ENCODE assay signal across 8 mouse cellular contexts in the genomic region with DNA sequence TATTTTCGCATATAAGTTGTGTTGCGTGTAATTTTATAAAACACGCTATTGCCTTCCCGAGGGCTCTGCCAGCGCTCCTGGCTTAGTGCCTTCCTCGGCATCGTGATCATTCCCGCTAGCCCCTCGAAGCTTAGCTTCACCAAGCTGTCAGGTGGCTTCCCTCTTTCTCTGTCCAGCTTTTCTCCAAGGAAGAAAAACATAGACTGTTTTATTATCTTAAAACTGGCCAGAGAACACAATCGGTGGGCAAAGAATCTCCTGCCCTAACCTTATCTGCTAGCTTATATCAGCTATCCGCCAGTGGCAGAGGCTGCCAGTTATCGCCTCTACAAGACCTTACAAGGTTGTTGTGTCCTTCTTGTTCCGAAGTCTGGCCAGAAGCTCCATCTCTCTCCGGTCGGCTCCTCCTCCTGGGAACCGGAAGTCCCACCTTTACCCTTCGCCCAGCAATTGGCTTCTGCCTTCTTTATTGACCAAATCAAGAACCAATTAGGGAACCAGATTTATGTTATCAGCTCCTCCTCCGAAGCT. TPM values are rescaled to one million over a fixed set of nuclear protein-coding genes. Genes with fewer than 3 reads are reported as not detected.
A peak's percentile ranks its signal among the peaks of the same experiment; 100 is the strongest.
DNase-seq lines count a peak whose midpoint lies in the region; ATAC-seq and TF ChIP-seq lines count a peak whose summit lies in the region.

No protein-coding gene starts in this region.

- peak overlapping the region; percentile 78 for H3K4me2 ChIP-seq in lung, postnatal 0 days (replicated peaks; ENCODE audit: low read depth, low read length)

- TF ChIP-seq CTCF in MEL (IDR thresholded peaks at IDR 0.05 in 2 of 3, conservative IDR thresholded peaks at IDR 0.05 in 1 of 3; ENCODE audit: control insufficient read depth in 1 of 3, insufficient read depth in 1 of 3, low read depth in 2 of 3, low read length in 3 of 3, poor library complexity in 1 of 3, severe bottlenecking in 1 of 3) = no peak
- no peak for TF ChIP-seq CTCF in cerebellum, adult 2 months (IDR thresholded peaks at IDR 0.05; ENCODE audit: borderline replicate concordance, insufficient read depth, low read depth, low read length)
- TF ChIP-seq CTCF in lung, postnatal 0 days (IDR thresholded peaks at IDR 0.05) = no peak

- peak; percentile 99 for DNase-seq in MEL (ENCODE audit: low read depth, low spot score)
- DNase-seq in cerebellum, adult 2 months = peak; percentile 89 to 94
- peak; percentile 86 for DNase-seq in forelimb bud, embryonic 11.5 days (ENCODE audit: low read depth, low spot score)
- peak; percentile 93 for DNase-seq in layer of hippocampus, adult 9-11 months
- peak; percentile 96 for DNase-seq in lung, postnatal 0 days (ENCODE audit: low spot score)
- DNase-seq in ovary, postnatal 14 days (ENCODE audit: low spot score) = peak; percentile 68
- DNase-seq in thymus, postnatal 14 days = peak; percentile 88

- ATAC-seq in hematopoietic stem cell, adult 5-6 weeks (replicated peaks in 1 of 2; ENCODE audit: insufficient read depth in 1 of 2, low FRiP score in 2 of 2, low TSS enrichment in 1 of 2, low read depth in 1 of 2, poor library complexity in 2 of 2, severe bottlenecking in 2 of 2) = peak; percentile 46 to 68
- ATAC-seq in lung, postnatal 0 days = peak; percentile 76

- H3K79me2 ChIP-seq in MEL (ENCODE audit: control insufficient read depth, insufficient read depth, low read length, poor library complexity) = peaks cover 24% of the 10 kb centered on the region

- no peaks in the 10 kb centered on the region for H3K27me3 ChIP-seq in MEL (ENCODE audit: control insufficient read depth in 1 of 2, insufficient read depth in 2 of 2, low read length in 2 of 2)
- H3K27me3 ChIP-seq in cerebellum, adult 2 months (ENCODE audit: control insufficient read depth, insufficient read depth, low read length) = no peaks in the 10 kb centered on the region
- no peaks in the 10 kb centered on the region for H3K27me3 ChIP-seq in lung, postnatal 0 days (replicated peaks; ENCODE audit: insufficient read depth, low read length)

- peak; percentile 65 to 87 for TF ChIP-seq EP300 in MEL (IDR thresholded peaks at IDR 0.05; ENCODE audit: low read depth in 1 of 2, low read length in 2 of 2)
- TF ChIP-seq EP300 in lung, postnatal 0 days (IDR thresholded peaks at IDR 0.05) = 0 out of 2 replicates have a peak, but pooled peaks have one; percentile 9

- H3K9ac ChIP-seq in MEL (ENCODE audit: control insufficient read depth, low read depth, low read length, poor library complexity, severe bottlenecking) = peak overlapping the region; percentile 71
- H3K9ac ChIP-seq in lung, postnatal 0 days (replicated peaks; ENCODE audit: low read depth) = peak overlapping the region; percentile 40

- H3K4me3 ChIP-seq in MEL (ENCODE audit: control insufficient read depth in 1 of 2, insufficient read depth in 1 of 2, low read depth in 2 of 2, low read length in 2 of 2) = peak overlapping the region; percentile 52 to 54
- H3K4me3 ChIP-seq in cerebellum, adult 2 months (replicated peaks; ENCODE audit: insufficient read depth, low read depth, low read length) = peak overlapping the region; percentile 71
- peak overlapping the region; percentile 51 for H3K4me3 ChIP-seq in lung, postnatal 0 days (ENCODE audit: low read depth, low read length)

- H3K4me1 ChIP-seq in MEL (ENCODE audit: control insufficient read depth in 1 of 2, insufficient read depth in 2 of 2, low read length in 2 of 2) = peaks cover 2 to 18% of the 10 kb centered on the region in 2 experiments
- peaks cover 2% of the 10 kb centered on the region; the same call in 1 of the 2 replicates for H3K4me1 ChIP-seq in cerebellum, adult 2 months (ENCODE audit: control insufficient read depth, insufficient read depth, low read length)
- peaks cover 5% of the 10 kb centered on the region; the same call in 1 of the 2 replicates for H3K4me1 ChIP-seq in lung, postnatal 0 days (ENCODE audit: insufficient read depth, low read depth, low read length)

- H3K36me3 ChIP-seq in MEL (ENCODE audit: control insufficient read depth in 1 of 2, insufficient read depth in 2 of 2, low read length in 2 of 2) = peaks cover 0 to 19% of the 10 kb centered on the region in 2 experiments; a peak in 2 of 4 replicates
- no peaks in the 10 kb centered on the region for H3K36me3 ChIP-seq in lung, postnatal 0 days (ENCODE audit: insufficient read depth, low read length)

- no peaks in the 10 kb centered on the region for H3K9me3 ChIP-seq in MEL (replicated peaks; ENCODE audit: insufficient read depth, low read length)
- H3K9me3 ChIP-seq in lung, postnatal 0 days (ENCODE audit: low read length) = no peaks in the 10 kb centered on the region

- 1% methylated on average over 18 of the region's 18 CpGs for WGBS in cerebellum, adult 2 months
- WGBS in lung, postnatal 0 days = 3% methylated on average over 18 of the region's 18 CpGs

- H3K27ac ChIP-seq in MEL (ENCODE audit: control insufficient read depth, low read depth, low read length) = peak overlapping the region; percentile 95
- peak overlapping the region; percentile 63 for H3K27ac ChIP-seq in cerebellum, adult 2 months (ENCODE audit: insufficient read depth, low read length)
- peak overlapping the region; percentile 76 for H3K27ac ChIP-seq in lung, postnatal 0 days (ENCODE audit: low read length)

- TF ChIP-seq POLR2A in MEL (IDR thresholded peaks at IDR 0.05; ENCODE audit: control insufficient read depth in 1 of 2, insufficient read depth in 1 of 2, low read depth in 1 of 2, low read length in 2 of 2, poor library complexity in 1 of 2) = peak; percentile 62 to 95; a peak in 3 of 4 replicates
- TF ChIP-seq POLR2A in cerebellum, adult 2 months (IDR thresholded peaks at IDR 0.05; ENCODE audit: borderline replicate concordance, insufficient read depth, low read length) = peak; percentile 99; the same call in 1 of the 2 replicates

- no peak for TF ChIP-seq RAD21 in MEL (IDR thresholded peaks at IDR 0.05; ENCODE audit: low read depth, low read length)

TF ChIP-seq in MEL, 35 proteins besides CTCF, POLR2A, EP300 and RAD21 (continues in another document):
- TF ChIP-seq USF1 (IDR thresholded peaks at IDR 0.05; ENCODE audit: low read depth, low read length) (peak; percentile 50; the same call in 1 of the 2 replicates), KAT2A (conservative IDR thresholded peaks at IDR 0.05; ENCODE audit: low read depth, low read length) (no peak), POLR2AphosphoS2 (IDR thresholded peaks at IDR 0.05; ENCODE audit: low read length) (peak; percentile 88), MYC (IDR thresholded peaks at IDR 0.05; ENCODE audit: low read depth, low read length) (no peak), HCFC1 (IDR thresholded peaks at IDR 0.05; ENCODE audit: low read depth, low read length) (peak; percentile 75), TBP (IDR thresholded peaks at IDR 0.05; ENCODE audit: low read depth, low read length) (peak; percentile 92), CHD2 (IDR thresholded peaks at IDR 0.05; ENCODE audit: low read length) (no peak; the same call in 1 of the 2 replicates), ZNF384 (IDR thresholded peaks at IDR 0.05; ENCODE audit: low read depth, low read length) (peak; percentile 1; the same call in 1 of the 2 replicates), BHLHE40 (IDR thresholded peaks at IDR 0.05; ENCODE audit: borderline replicate concordance, low read depth, low read length) (peak; percentile 48; the same call in 1 of the 2 replicates), JUND (IDR thresholded peaks at IDR 0.05; ENCODE audit: low read depth, low read length) (no peak), MEF2A (IDR thresholded peaks at IDR 0.05; ENCODE audit: extremely low read depth, insufficient replicate concordance, low read depth, low read length, poor library complexity, severe bottlenecking) (no peak), MYB (IDR thresholded peaks at IDR 0.05; ENCODE audit: low read depth, low read length) (peak; percentile 59), GATA1 (IDR thresholded peaks at IDR 0.05; ENCODE audit: low read depth, low read length) (peak; percentile 88)

RNA-seq across cellular contexts. Expression of a gene that starts 3.6 kb away (rescaled TPM):
- 16.0 and 19.5 TPM in 2 replicates for total RNA-seq in MEL (2012; rRNA removed)
- 10 to 100 TPM in 1 of 2 experiments, not detected in 1; 59.1 TPM for polyA plus RNA-seq in MEL (2012; ENCODE audit: insufficient read depth in 1 of 2, insufficient read length in 2 of 2, low read depth in 1 of 2, low replicate concordance in 2 of 2, missing spikeins in 1 of 2)
- 44.1 and 46.3 TPM in 2 replicates for polyA plus RNA-seq in cerebellum, adult 2 months (2012; rRNA removed)
- 21.9 and 40.1 TPM in 2 replicates for total RNA-seq in hematopoietic stem cell, adult 5-6 weeks (2017)
- polyA plus RNA-seq in lung, postnatal 0 days (2015; fragmentation: Nextera tagmentation; extraction: Ambion mirVana) = 12.2 and 12.3 TPM in 2 replicates

RNA-seq across cellular contexts. Expression of a gene that starts 3.9 kb away (rescaled TPM):
- 124 and 130 TPM in 2 replicates for total RNA-seq in MEL (2012; rRNA removed)
- polyA plus RNA-seq in MEL (2012; ENCODE audit: insufficient read depth in 1 of 2, insufficient read length in 2 of 2, low read depth in 1 of 2, low replicate concordance in 2 of 2, missing spikeins in 1 of 2) = 100 to 1,000 TPM in 1 of 2 experiments, 10 to 100 TPM in 1; 63.5 to 149 TPM
- polyA plus RNA-seq in cerebellum, adult 2 months (2012; rRNA removed) = 23.1 and 23.2 TPM in 2 replicates
- 34.5 and 39.2 TPM in 2 replicates for total RNA-seq in hematopoietic stem cell, adult 5-6 weeks (2017)
- 7.0 and 9.0 TPM in 2 replicates for polyA plus RNA-seq in lung, postnatal 0 days (2015; fragmentation: Nextera tagmentation; extraction: Ambion mirVana)

RNA-seq across cellular contexts. Expression of a gene that starts 33.3 kb away (rescaled TPM):
- total RNA-seq in MEL (2012; rRNA removed) = 120 and 124 TPM in 2 replicates
- 100 to 1,000 TPM; 159 to 170 TPM for polyA plus RNA-seq in MEL (2012; ENCODE audit: insufficient read depth in 1 of 2, insufficient read length in 2 of 2, low read depth in 1 of 2, low replicate concordance in 2 of 2, missing spikeins in 1 of 2)
- polyA plus RNA-seq in cerebellum, adult 2 months (2012; rRNA removed) = 0.51 and 0.55 TPM in 2 replicates
- 56.2 and 69.2 TPM in 2 replicates for total RNA-seq in hematopoietic stem cell, adult 5-6 weeks (2017)
- polyA plus RNA-seq in lung, postnatal 0 days (2015; fragmentation: Nextera tagmentation; extraction: Ambion mirVana) = 6.5 and 9.1 TPM in 2 replicates

RNA-seq across cellular contexts. Expression of a gene that starts 37.2 kb away (rescaled TPM):
- total RNA-seq in MEL (2012; rRNA removed) = 182 and 207 TPM in 2 replicates
- polyA plus RNA-seq in MEL (2012; ENCODE audit: insufficient read depth in 1 of 2, insufficient read length in 2 of 2, low read depth in 1 of 2, low replicate concordance in 2 of 2, missing spikeins in 1 of 2) = 100 to 1,000 TPM in 1 of 2 experiments, not detected in 1; 159 TPM
- polyA plus RNA-seq in cerebellum, adult 2 months (2012; rRNA removed) = 54.4 and 55.5 TPM in 2 replicates
- 40.1 and 44.5 TPM in 2 replicates for total RNA-seq in hematopoietic stem cell, adult 5-6 weeks (2017)
- polyA plus RNA-seq in lung, postnatal 0 days (2015; fragmentation: Nextera tagmentation; extraction: Ambion mirVana) = 16.0 and 18.3 TPM in 2 replicates

RNA-seq across cellular contexts. Expression of a gene that starts 44.2 kb away (rescaled TPM):
- 3.3 and 4.9 TPM in 2 replicates for total RNA-seq in MEL (2012; rRNA removed)
- polyA plus RNA-seq in MEL (2012; ENCODE audit: insufficient read depth in 1 of 2, insufficient read length in 2 of 2, low read depth in 1 of 2, low replicate concordance in 2 of 2, missing spikeins in 1 of 2) = 1 to 10 TPM in 1 of 2 experiments, not detected in 1; 3.3 TPM
- 11.5 and 12.1 TPM in 2 replicates for polyA plus RNA-seq in cerebellum, adult 2 months (2012; rRNA removed)
- total RNA-seq in hematopoietic stem cell, adult 5-6 weeks (2017) = 2.3 and 2.4 TPM in 2 replicates
- polyA plus RNA-seq in lung, postnatal 0 days (2015; fragmentation: Nextera tagmentation; extraction: Ambion mirVana) = 4.3 and 5.5 TPM in 2 replicates

Comparison
In these comparisons a context has a peak if more than half of its experiments do, and no peak if none do; other contexts are left out.
1. Peak in every context shown above with its lines: DNase-seq, ATAC-seq, H3K4me3 ChIP-seq and H3K27ac ChIP-seq.
2. RNA of a gene that starts 33.3 kb away (polyA plus RNA-seq): 159 to 170 TPM in MEL; 6.5 to 9.1 TPM in lung, postnatal 0 days and 0.51 to 0.55 TPM in cerebellum, adult 2 months; every median in the first group is over 10 times any median in the second.